Mouse (Mus musculus): ENCODE measurements around the gene AC161166.1. TPM values are rescaled to one million over a fixed set of nuclear protein-coding genes. Genes with fewer than 3 reads are reported as not detected.

AC161166.1 gene
- polyA plus RNA-seq, 1 experiment from 2014 or later, result 1.7 TPM

DNA sequence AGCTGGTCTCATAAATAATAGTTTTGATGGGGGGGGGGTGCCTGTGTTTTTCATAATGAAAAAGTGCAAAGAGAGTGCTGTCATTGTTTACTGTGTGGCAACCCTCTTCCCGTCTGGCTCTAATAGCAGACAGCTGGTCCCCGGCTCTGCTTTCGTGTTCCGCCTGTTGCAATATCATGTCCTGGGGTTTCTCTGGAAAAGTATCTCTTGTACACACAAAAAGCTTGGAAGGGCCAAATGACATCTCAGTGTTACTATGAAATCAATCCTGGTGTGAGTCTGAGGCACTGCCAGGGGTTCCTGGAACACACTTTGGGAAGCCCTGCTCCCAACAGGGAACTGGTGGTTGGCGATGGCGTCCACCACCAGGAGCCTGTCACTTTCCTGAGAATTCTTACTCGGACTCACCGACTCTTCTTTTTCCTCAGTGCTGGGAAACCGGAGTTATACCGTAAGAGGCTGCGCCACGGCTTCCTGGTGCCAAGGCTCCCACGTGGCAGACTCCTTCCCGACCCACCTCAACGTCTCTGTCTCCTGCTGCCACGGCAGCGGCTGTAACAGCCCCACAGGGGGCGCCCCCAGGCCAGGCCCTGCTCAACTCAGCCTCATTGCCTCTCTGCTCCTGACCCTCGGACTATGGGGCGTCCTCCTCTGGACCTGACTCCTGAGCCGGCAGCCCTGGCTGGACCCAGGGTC lies 37.3 kb downstream of the AC161166.1 start:
- no peak overlapping the region for H3K4me3 ChIP-seq (ENCODE audit: low read depth, low read length)
- no peaks in the 10 kb centered on the region for H3K9me3 ChIP-seq (replicated peaks; ENCODE audit: control insufficient read depth, low read length, poor library complexity, severe bottlenecking)
- H3K4me2 ChIP-seq (ENCODE audit: low read length), result no peak overlapping the region
- H3K36me3 ChIP-seq (ENCODE audit: control insufficient read depth, insufficient read depth, low read length), result no peaks in the 10 kb centered on the region
- no peak for ATAC-seq
- no peak overlapping the region for H3K9ac ChIP-seq (ENCODE audit: low read depth, low read length)
- H3K27me3 ChIP-seq (ENCODE audit: control insufficient read depth, insufficient read depth, low read depth, low read length), result no peaks in the 10 kb centered on the region
- peaks cover 5% of the 10 kb centered on the region for H3K4me1 ChIP-seq (ENCODE audit: control insufficient read depth, insufficient read depth, low read length)
- WGBS, result 32% methylated on average over 21 of the region's 21 CpGs
- no peak overlapping the region for H3K27ac ChIP-seq (ENCODE audit: low read length)

DNA sequence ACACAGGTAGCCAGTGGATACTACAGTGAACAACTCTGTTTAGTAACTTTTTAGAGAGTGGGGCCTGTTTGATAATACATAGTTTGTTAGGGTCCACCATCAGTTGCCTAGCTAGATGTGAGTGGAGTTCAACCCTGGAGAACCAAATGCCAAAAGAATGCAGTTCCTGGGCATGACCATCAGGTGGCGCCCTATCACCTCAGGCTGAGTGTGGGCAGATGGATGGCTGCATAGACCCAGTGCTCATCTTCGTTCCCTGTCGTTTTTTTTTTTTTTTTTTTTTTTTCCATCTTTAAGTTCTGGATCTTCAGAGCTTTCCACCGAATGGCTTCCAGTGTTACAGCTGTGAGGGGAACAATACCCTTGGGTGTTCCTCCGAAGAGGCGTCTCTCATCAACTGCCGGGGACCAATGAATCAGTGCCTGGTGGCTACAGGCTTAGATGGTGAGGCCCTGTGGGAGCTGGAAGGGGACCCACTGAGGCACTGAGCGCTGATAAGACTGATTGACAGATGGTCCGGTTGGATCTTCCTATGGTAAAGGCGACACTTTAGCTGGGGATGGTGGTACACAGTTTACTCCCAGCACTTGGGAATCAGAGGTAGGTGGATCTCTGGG lies 38.2 kb downstream of the AC161166.1 start:
- ATAC-seq, result peak; percentile 44; the same call in 1 of the 2 replicates
- peaks cover 5% of the 10 kb centered on the region for H3K4me1 ChIP-seq (ENCODE audit: control insufficient read depth, insufficient read depth, low read length)
- no peaks in the 10 kb centered on the region for H3K27me3 ChIP-seq (ENCODE audit: control insufficient read depth, insufficient read depth, low read depth, low read length)
- H3K4me3 ChIP-seq (ENCODE audit: low read depth, low read length), result no peak overlapping the region
- no peaks in the 10 kb centered on the region for H3K9me3 ChIP-seq (replicated peaks; ENCODE audit: control insufficient read depth, low read length, poor library complexity, severe bottlenecking)
- H3K36me3 ChIP-seq (ENCODE audit: control insufficient read depth, insufficient read depth, low read length), result no peaks in the 10 kb centered on the region
- whole genome bisulfite sequencing, result 44% methylated on average over 10 of the region's 10 CpGs
- H3K27ac ChIP-seq (ENCODE audit: low read length), result no peak overlapping the region
- no peak overlapping the region for H3K9ac ChIP-seq (ENCODE audit: low read depth, low read length)
- no peak overlapping the region for H3K4me2 ChIP-seq (ENCODE audit: low read length)

DNA sequence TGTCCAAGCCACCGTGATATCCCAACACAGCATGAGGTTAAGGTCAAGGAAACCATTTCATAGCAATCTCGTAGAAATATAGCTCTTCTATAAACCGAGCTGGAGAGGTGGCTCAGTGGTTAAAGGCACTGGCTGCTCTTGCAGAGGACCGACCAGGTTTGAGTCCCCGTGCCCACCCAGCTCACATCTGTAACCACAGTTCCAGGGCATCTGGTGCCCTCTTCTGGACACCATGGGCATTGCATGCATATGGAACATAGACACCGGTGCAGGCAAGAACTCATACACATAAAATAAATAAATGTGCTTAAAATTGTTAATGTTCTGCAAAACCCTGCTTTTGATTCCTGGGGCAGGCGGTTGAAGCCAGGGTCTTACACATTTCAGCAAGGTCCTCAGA lies 39.3 kb downstream of the AC161166.1 start:
- H3K27ac ChIP-seq (ENCODE audit: low read length), result no peak overlapping the region
- H3K27me3 ChIP-seq (ENCODE audit: control insufficient read depth, insufficient read depth, low read depth, low read length), result no peaks in the 10 kb centered on the region
- H3K9me3 ChIP-seq (replicated peaks; ENCODE audit: control insufficient read depth, low read length, poor library complexity, severe bottlenecking), result no peaks in the 10 kb centered on the region
- no peak for ATAC-seq
- H3K4me3 ChIP-seq (ENCODE audit: low read depth, low read length), result no peak overlapping the region
- H3K9ac ChIP-seq (ENCODE audit: low read depth, low read length), result no peak overlapping the region
- H3K4me1 ChIP-seq (ENCODE audit: control insufficient read depth, insufficient read depth, low read length), result peaks cover 5% of the 10 kb centered on the region
- WGBS, result 76% methylated on average over 7 of the region's 7 CpGs
- H3K4me2 ChIP-seq (ENCODE audit: low read length), result no peak overlapping the region
- H3K36me3 ChIP-seq (ENCODE audit: control insufficient read depth, insufficient read depth, low read length), result no peaks in the 10 kb centered on the region

DNA sequence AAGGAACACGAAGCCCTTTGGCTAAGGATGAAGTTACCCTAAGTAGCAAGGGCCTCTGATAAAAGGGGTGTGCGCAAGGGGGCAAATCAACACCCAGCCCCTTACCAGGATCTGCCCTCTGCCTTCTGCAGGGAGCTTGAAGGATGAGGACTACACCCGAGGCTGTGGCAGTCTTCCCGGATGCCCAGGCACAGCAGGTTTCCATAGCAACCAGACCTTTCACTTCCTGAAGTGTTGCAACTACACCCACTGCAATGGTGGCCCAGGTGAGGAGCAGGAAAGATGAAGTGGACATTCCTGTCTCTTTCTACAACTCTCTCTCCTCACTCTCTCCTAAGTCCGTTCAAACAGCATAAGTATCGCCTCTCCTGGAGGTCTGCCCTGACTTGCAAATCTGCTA lies 39.8 kb downstream of the AC161166.1 start:
- WGBS, result 65% methylated on average over 6 of the region's 6 CpGs
- Histone ChIP-seq H3K9ac (ENCODE audit: low read depth, low read length) (no peak overlapping the region), H3K4me1 (ENCODE audit: control insufficient read depth, insufficient read depth, low read length) (peaks cover 5% of the 10 kb centered on the region), H3K4me2 (ENCODE audit: low read length) (no peak overlapping the region), H3K4me3 (ENCODE audit: low read depth, low read length) (no peak overlapping the region), H3K9me3 (replicated peaks; ENCODE audit: control insufficient read depth, low read length, poor library complexity, severe bottlenecking) (no peaks in the 10 kb centered on the region), H3K36me3 (ENCODE audit: control insufficient read depth, insufficient read depth, low read length) (no peaks in the 10 kb centered on the region), H3K27me3 (ENCODE audit: control insufficient read depth, insufficient read depth, low read depth, low read length) (no peaks in the 10 kb centered on the region), H3K27ac (ENCODE audit: low read length) (no peak overlapping the region)
- ATAC-seq, result 0 out of 2 replicates have a peak, but pooled peaks have one; percentile 60

DNA sequence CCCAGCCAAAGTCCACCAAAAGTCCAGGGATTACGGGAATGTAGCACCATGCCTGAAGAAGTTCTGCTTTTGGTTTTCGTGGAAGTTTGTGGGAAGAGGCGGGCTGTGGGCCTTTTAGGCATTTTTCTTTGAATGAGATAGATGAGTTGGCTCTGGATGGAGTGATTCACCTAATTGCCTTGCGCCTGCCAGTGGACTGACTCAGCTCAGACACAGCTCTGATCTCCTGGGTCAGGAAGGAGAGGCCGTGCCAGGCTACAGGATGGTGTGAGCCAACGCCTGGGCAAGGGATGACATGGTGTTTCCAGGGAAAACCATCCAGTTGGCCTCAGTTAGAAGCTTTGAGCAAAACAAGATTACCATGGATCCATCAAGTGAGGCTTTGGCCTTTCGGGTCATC lies 41.9 kb downstream of the AC161166.1 start:
- Histone ChIP-seq H3K4me2 (ENCODE audit: low read length) (no peak overlapping the region), H3K4me3 (ENCODE audit: low read depth, low read length) (no peak overlapping the region), H3K9me3 (replicated peaks; ENCODE audit: control insufficient read depth, low read length, poor library complexity, severe bottlenecking) (no peaks in the 10 kb centered on the region), H3K36me3 (ENCODE audit: control insufficient read depth, insufficient read depth, low read length) (no peaks in the 10 kb centered on the region), H3K4me1 (ENCODE audit: control insufficient read depth, insufficient read depth, low read length) (peaks cover 5% of the 10 kb centered on the region), H3K9ac (ENCODE audit: low read depth, low read length) (no peak overlapping the region), H3K27me3 (ENCODE audit: control insufficient read depth, insufficient read depth, low read depth, low read length) (no peaks in the 10 kb centered on the region), H3K27ac (ENCODE audit: low read length) (no peak overlapping the region)
- no peak for ATAC-seq
- 95% methylated on average over 7 of the region's 7 CpGs for WGBS

DNA sequence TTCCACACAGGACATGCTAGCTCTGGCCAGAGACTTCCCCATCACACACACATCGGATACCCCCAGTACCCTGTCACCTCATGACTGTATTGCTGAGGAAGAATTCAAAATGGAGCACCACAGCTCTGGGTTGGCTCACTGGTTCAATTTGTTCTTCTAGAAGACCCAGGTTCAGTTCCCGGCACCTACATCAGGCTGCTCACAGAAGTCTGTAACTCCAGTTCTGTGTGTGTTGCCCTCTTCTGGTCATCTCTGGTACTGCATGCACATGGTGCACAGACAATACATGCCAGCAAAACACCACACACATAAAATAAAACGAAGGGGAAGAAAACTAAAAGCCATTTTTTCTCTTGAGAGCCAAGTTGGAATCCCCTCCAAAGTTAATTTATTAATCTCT lies 43.1 kb downstream of the AC161166.1 start:
- H3K27ac ChIP-seq (ENCODE audit: low read length), result no peak overlapping the region
- no peak overlapping the region for H3K9ac ChIP-seq (ENCODE audit: low read depth, low read length)
- H3K4me3 ChIP-seq (ENCODE audit: low read depth, low read length), result no peak overlapping the region
- H3K4me1 ChIP-seq (ENCODE audit: control insufficient read depth, insufficient read depth, low read length), result no peaks in the 10 kb centered on the region
- no peaks in the 10 kb centered on the region for H3K36me3 ChIP-seq (ENCODE audit: control insufficient read depth, insufficient read depth, low read length)
- ATAC-seq, result no peak
- no peaks in the 10 kb centered on the region for H3K9me3 ChIP-seq (replicated peaks; ENCODE audit: control insufficient read depth, low read length, poor library complexity, severe bottlenecking)
- H3K27me3 ChIP-seq (ENCODE audit: control insufficient read depth, insufficient read depth, low read depth, low read length), result no peaks in the 10 kb centered on the region
- no peak overlapping the region for H3K4me2 ChIP-seq (ENCODE audit: low read length)
- WGBS, result 88% methylated on average over 3 of the region's 3 CpGs

DNA sequence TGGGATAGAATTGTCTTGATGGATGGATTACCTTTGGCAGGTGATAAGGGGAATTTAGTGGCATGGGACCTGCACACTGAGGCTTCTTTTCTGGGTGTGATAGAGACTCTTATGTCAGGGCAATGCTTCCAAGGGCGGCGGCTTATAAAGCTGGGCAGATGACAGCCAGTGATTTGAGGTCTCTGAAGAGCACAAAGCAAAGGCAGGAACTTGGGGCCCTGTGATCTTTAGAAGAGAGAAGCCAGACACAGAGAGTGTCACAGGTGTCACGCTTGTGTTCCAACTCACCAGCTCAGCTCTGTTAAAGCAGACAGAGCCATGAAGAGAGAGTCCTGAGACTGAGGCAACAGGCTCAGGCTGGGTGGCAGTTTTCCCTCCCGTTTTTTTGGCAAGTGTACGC lies 44.4 kb downstream of the AC161166.1 start:
- no peaks in the 10 kb centered on the region for H3K4me1 ChIP-seq (ENCODE audit: control insufficient read depth, insufficient read depth, low read length)
- no peak overlapping the region for H3K4me3 ChIP-seq (ENCODE audit: low read depth, low read length)
- H3K27me3 ChIP-seq (ENCODE audit: control insufficient read depth, insufficient read depth, low read depth, low read length), result no peaks in the 10 kb centered on the region
- H3K27ac ChIP-seq (ENCODE audit: low read length), result no peak overlapping the region
- H3K36me3 ChIP-seq (ENCODE audit: control insufficient read depth, insufficient read depth, low read length), result no peaks in the 10 kb centered on the region
- WGBS, result 81% methylated on average over 5 of the region's 5 CpGs
- no peaks in the 10 kb centered on the region for H3K9me3 ChIP-seq (replicated peaks; ENCODE audit: control insufficient read depth, low read length, poor library complexity, severe bottlenecking)
- ATAC-seq, result no peak
- H3K4me2 ChIP-seq (ENCODE audit: low read length), result no peak overlapping the region
- H3K9ac ChIP-seq (ENCODE audit: low read depth, low read length), result no peak overlapping the region

DNA sequence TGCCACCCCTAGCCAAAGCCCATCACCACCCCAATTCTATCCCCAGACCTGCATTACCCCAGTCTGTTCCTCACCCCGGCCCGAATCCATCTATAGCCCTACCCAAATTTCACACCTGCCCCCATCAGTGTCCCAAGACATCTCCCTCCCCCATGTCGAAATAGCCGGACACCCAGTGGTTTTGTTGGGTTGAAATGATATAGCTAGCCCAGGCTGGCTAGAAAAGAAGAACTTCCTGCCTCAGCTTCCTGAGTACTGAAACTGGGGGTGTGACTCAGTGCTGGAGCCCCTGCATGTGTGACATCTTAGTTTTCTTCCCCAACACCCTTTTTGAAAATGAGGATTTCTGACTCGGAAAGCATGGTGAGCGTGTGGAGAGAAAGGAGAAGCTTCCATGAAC lies 45.4 kb downstream of the AC161166.1 start:
- WGBS, result 95% methylated on average over 6 of the region's 6 CpGs
- H3K36me3 ChIP-seq (ENCODE audit: control insufficient read depth, insufficient read depth, low read length), result no peaks in the 10 kb centered on the region
- ATAC-seq, result no peak
- no peak overlapping the region for H3K4me3 ChIP-seq (ENCODE audit: low read depth, low read length)
- no peaks in the 10 kb centered on the region for H3K4me1 ChIP-seq (ENCODE audit: control insufficient read depth, insufficient read depth, low read length)
- no peaks in the 10 kb centered on the region for H3K27me3 ChIP-seq (ENCODE audit: control insufficient read depth, insufficient read depth, low read depth, low read length)
- H3K9me3 ChIP-seq (replicated peaks; ENCODE audit: control insufficient read depth, low read length, poor library complexity, severe bottlenecking), result no peaks in the 10 kb centered on the region
- H3K9ac ChIP-seq (ENCODE audit: low read depth, low read length), result no peak overlapping the region
- no peak overlapping the region for H3K4me2 ChIP-seq (ENCODE audit: low read length)
- H3K27ac ChIP-seq (ENCODE audit: low read length), result no peak overlapping the region
